In the genomic region with DNA sequence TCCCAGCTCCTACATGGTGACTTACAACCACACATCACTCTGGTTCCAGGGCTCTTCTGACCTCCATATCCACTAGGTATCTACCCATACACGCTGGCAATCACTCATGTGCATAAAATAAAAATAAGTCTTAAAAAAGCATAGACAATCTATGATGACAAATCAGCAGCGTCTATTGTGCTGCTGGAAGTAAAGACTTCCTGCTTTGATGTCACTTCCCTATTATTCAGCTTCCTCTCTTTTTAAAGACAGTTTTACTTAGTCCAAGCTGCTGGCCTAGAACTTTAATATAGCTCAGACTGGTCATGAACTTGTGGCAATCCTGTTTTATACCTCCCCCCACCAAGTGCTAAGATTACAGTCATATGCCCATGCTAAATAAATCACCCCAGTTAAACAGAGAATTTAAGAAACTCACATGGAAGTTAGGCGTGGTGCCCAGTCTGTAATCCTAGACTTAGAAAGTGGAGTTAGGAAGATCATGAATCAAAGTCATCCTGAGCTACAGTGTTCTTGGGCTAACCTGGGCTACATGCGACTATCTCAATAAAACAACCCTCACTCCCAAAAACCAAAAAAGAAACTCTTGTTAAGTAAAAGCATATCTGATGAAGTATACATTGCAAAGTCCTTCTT, we compare ENCODE assay signal across 18 mouse cellular contexts. TPM values are rescaled to one million over a fixed set of nuclear protein-coding genes. Genes with fewer than 3 reads are reported as not detected.
A peak's percentile ranks its signal among the peaks of the same experiment; 100 is the strongest.
DNase-seq lines count a peak whose midpoint lies in the region; ATAC-seq lines count a peak whose summit lies in the region.
"Had no signal": no experiment of that assay in that cellular context is flagged by ENCODE, and none has a peak within 500 bp of the region (broad histone marks: within the 10 kb centered on the region; RNA-seq: fewer than 3 reads in every experiment).

No protein-coding gene starts in this region.

- peaks cover 42% of the 10 kb centered on the region for H3K36me3 ChIP-seq in liver, embryonic 16.5 days (ENCODE audit: control insufficient read depth, insufficient read depth)
- peaks cover 25% of the 10 kb centered on the region for H3K36me3 ChIP-seq in liver, embryonic 11.5 days (ENCODE audit: control insufficient read depth, insufficient read depth, low read length)
- peaks cover 11% of the 10 kb centered on the region for H3K36me3 ChIP-seq in intestine, embryonic 15.5 days
- H3K36me3 ChIP-seq in forebrain, embryonic 13.5 days (ENCODE audit: poor library complexity, severe bottlenecking): peaks cover 64% of the 10 kb centered on the region
- H3K36me3 ChIP-seq in hindbrain, embryonic 12.5 days: peaks cover 51% of the 10 kb centered on the region

- H3K4me2 ChIP-seq in liver, embryonic 16.5 days (ENCODE audit: low read depth, low read length): no peak overlapping the region
- H3K4me2 ChIP-seq in liver, embryonic 11.5 days: no peak overlapping the region
- no peak overlapping the region for H3K4me2 ChIP-seq in intestine, embryonic 15.5 days (replicated peaks)
- no peak overlapping the region for H3K4me2 ChIP-seq in forebrain, embryonic 13.5 days
- no peak overlapping the region for H3K4me2 ChIP-seq in hindbrain, embryonic 12.5 days (replicated peaks)
- H3K4me2 ChIP-seq: embryonic facial prominence, embryonic 15.5 days; kidney, embryonic 15.5 days; limb, embryonic 15.5 days had no signal

- H3K9ac ChIP-seq in liver, embryonic 16.5 days (ENCODE audit: low read depth, low read length): no peak overlapping the region
- no peak overlapping the region for H3K9ac ChIP-seq in liver, embryonic 11.5 days (ENCODE audit: low read depth, low read length)
- no peak overlapping the region for H3K9ac ChIP-seq in intestine, embryonic 15.5 days
- no peak overlapping the region for H3K9ac ChIP-seq in forebrain, embryonic 13.5 days
- H3K9ac ChIP-seq in hindbrain, embryonic 12.5 days: no peak overlapping the region
- H3K9ac ChIP-seq: embryonic facial prominence, embryonic 15.5 days; kidney, embryonic 15.5 days; limb, embryonic 15.5 days had no signal

- WGBS in liver, embryonic 16.5 days (ENCODE audit: insufficient replicate concordance): 65% methylated on average over 4 of the region's 4 CpGs
- WGBS in liver, embryonic 11.5 days: 81% methylated on average over 4 of the region's 4 CpGs
- WGBS in intestine, embryonic 15.5 days: 89% methylated on average over 4 of the region's 4 CpGs
- WGBS in forebrain, embryonic 13.5 days: 92% methylated on average over 4 of the region's 4 CpGs
- 96% methylated on average over 4 of the region's 4 CpGs for WGBS in hindbrain, embryonic 12.5 days

- no peaks in the 10 kb centered on the region for H3K27me3 ChIP-seq in liver, embryonic 16.5 days (ENCODE audit: control insufficient read depth, insufficient read depth, low read depth, low read length)
- no peaks in the 10 kb centered on the region for H3K27me3 ChIP-seq in liver, embryonic 11.5 days (replicated peaks; ENCODE audit: control insufficient read depth, insufficient read depth, low read length)
- H3K27me3 ChIP-seq in intestine, embryonic 15.5 days (replicated peaks): no peaks in the 10 kb centered on the region
- no peaks in the 10 kb centered on the region for H3K27me3 ChIP-seq in forebrain, embryonic 13.5 days
- H3K27me3 ChIP-seq in hindbrain, embryonic 12.5 days: no peaks in the 10 kb centered on the region
- H3K27me3 ChIP-seq: embryonic facial prominence, embryonic 15.5 days; kidney, embryonic 15.5 days; limb, embryonic 15.5 days had no signal

- H3K27ac ChIP-seq in liver, embryonic 16.5 days (ENCODE audit: low read length): peak overlapping the region; percentile 41
- H3K27ac ChIP-seq in liver, embryonic 11.5 days (ENCODE audit: low read depth, low read length): no peak overlapping the region
- H3K27ac ChIP-seq in intestine, embryonic 15.5 days: no peak overlapping the region
- no peak overlapping the region for H3K27ac ChIP-seq in forebrain, embryonic 13.5 days
- H3K27ac ChIP-seq in hindbrain, embryonic 12.5 days: no peak overlapping the region
- H3K27ac ChIP-seq: embryonic facial prominence, embryonic 15.5 days; kidney, embryonic 15.5 days; limb, embryonic 15.5 days; midbrain, embryonic 10.5 days had no signal

- no peaks in the 10 kb centered on the region for H3K9me3 ChIP-seq in liver, embryonic 16.5 days (replicated peaks; ENCODE audit: control insufficient read depth, low read length)
- H3K9me3 ChIP-seq in liver, embryonic 11.5 days (ENCODE audit: control insufficient read depth, low read length): no peaks in the 10 kb centered on the region
- no peaks in the 10 kb centered on the region for H3K9me3 ChIP-seq in intestine, embryonic 15.5 days
- no peaks in the 10 kb centered on the region for H3K9me3 ChIP-seq in forebrain, embryonic 13.5 days (replicated peaks)
- no peaks in the 10 kb centered on the region for H3K9me3 ChIP-seq in hindbrain, embryonic 12.5 days (replicated peaks)
- H3K9me3 ChIP-seq: embryonic facial prominence, embryonic 15.5 days; kidney, embryonic 15.5 days; limb, embryonic 15.5 days; midbrain, embryonic 10.5 days had no signal

- no peak for DNase-seq in liver, embryonic 11.5 days (ENCODE audit: low spot score)
- DNase-seq in CD4-positive helper T cell, adult 2 months (ENCODE audit: low read depth, low spot score): peak; percentile 10
- DNase-seq: adrenal gland, adult 8-10 months; cerebellum, adult 2 months; embryo, embryonic 11 days; lung, postnatal 10 days; retina, postnatal 1 day; thymus, postnatal 14 days had no signal

- no peak for ATAC-seq in liver, embryonic 16.5 days (ENCODE audit: low read depth)
- no peak for ATAC-seq in liver, embryonic 11.5 days (replicated peaks; ENCODE audit: low FRiP score)
- peak; percentile 62 for ATAC-seq in common myeloid progenitor, adult 5-6 weeks (replicated peaks; ENCODE audit: low read depth, poor library complexity, severe bottlenecking)
- peak; percentile 66 for ATAC-seq in neutrophil, adult 5-6 weeks (ENCODE audit: extremely low read depth, insufficient number of reproducible peaks, low FRiP score, poor library complexity, severe bottlenecking)
- ATAC-seq in intestine, embryonic 15.5 days: no peak
- no peak for ATAC-seq in forebrain, embryonic 13.5 days
- ATAC-seq in hindbrain, embryonic 12.5 days (ENCODE audit: low FRiP score): no peak

- H3K4me3 ChIP-seq in liver, embryonic 16.5 days (ENCODE audit: low read depth, low read length): no peak overlapping the region
- no peak overlapping the region for H3K4me3 ChIP-seq in liver, embryonic 11.5 days (ENCODE audit: low read depth, low read length)
- H3K4me3 ChIP-seq in intestine, embryonic 15.5 days (replicated peaks): no peak overlapping the region
- H3K4me3 ChIP-seq in forebrain, embryonic 13.5 days: no peak overlapping the region
- no peak overlapping the region for H3K4me3 ChIP-seq in hindbrain, embryonic 12.5 days
- H3K4me3 ChIP-seq: embryonic facial prominence, embryonic 15.5 days; kidney, embryonic 15.5 days; limb, embryonic 15.5 days; midbrain, embryonic 10.5 days had no signal

- peaks cover under 1% of the 10 kb centered on the region for H3K4me1 ChIP-seq in liver, embryonic 16.5 days (ENCODE audit: control insufficient read depth, low read depth, low read length)
- H3K4me1 ChIP-seq in liver, embryonic 11.5 days (replicated peaks; ENCODE audit: control insufficient read depth, insufficient read depth, low read length): no peaks in the 10 kb centered on the region
- no peaks in the 10 kb centered on the region for H3K4me1 ChIP-seq in intestine, embryonic 15.5 days (replicated peaks)
- H3K4me1 ChIP-seq in forebrain, embryonic 13.5 days: no peaks in the 10 kb centered on the region
- H3K4me1 ChIP-seq in hindbrain, embryonic 12.5 days: no peaks in the 10 kb centered on the region
- H3K4me1 ChIP-seq: embryonic facial prominence, embryonic 15.5 days; kidney, embryonic 15.5 days; limb, embryonic 15.5 days; midbrain, embryonic 10.5 days had no signal

RNA-seq across cellular contexts. Expression of a gene that starts 6.7 kb away (rescaled TPM):
- 51.8 and 53.9 TPM in 2 replicates for polyA plus RNA-seq in liver, embryonic 16.5 days (2015; fragmentation: Nextera tagmentation; extraction: Ambion mirVana)
- polyA plus RNA-seq in liver, embryonic 11.5 days (2014; fragmentation: Nextera tagmentation; extraction: Ambion mirVana): 92.8 and 104 TPM in 2 replicates
- total RNA-seq in common myeloid progenitor, adult 5-6 weeks (2017): 61.8 and 76.6 TPM in 2 replicates
- total RNA-seq in neutrophil, adult 5-6 weeks (2017): 53.5 and 59.8 TPM in 2 replicates
- 135 and 139 TPM in 2 replicates for polyA plus RNA-seq in intestine, embryonic 15.5 days (2015; fragmentation: Nextera tagmentation; extraction: Ambion mirVana)
- 79.6 and 83.9 TPM in 2 replicates for polyA plus RNA-seq in forebrain, embryonic 13.5 days (2015; fragmentation: Nextera tagmentation; extraction: Ambion mirVana)
- polyA plus RNA-seq in hindbrain, embryonic 12.5 days (2016; fragmentation: Nextera tagmentation; extraction: Ambion mirVana): 91.7 and 94.1 TPM in 2 replicates

RNA-seq across cellular contexts. Expression of a gene that starts 7.8 kb away (rescaled TPM):
- polyA plus RNA-seq in liver, embryonic 16.5 days (2015; fragmentation: Nextera tagmentation; extraction: Ambion mirVana): 18.6 and 19.1 TPM in 2 replicates
- polyA plus RNA-seq in liver, embryonic 11.5 days (2014; fragmentation: Nextera tagmentation; extraction: Ambion mirVana): 29.3 and 31.7 TPM in 2 replicates
- 31.1 and 54.0 TPM in 2 replicates for total RNA-seq in common myeloid progenitor, adult 5-6 weeks (2017)
- 84.5 and 98.7 TPM in 2 replicates for total RNA-seq in neutrophil, adult 5-6 weeks (2017)
- 36.3 and 39.4 TPM in 2 replicates for polyA plus RNA-seq in intestine, embryonic 15.5 days (2015; fragmentation: Nextera tagmentation; extraction: Ambion mirVana)
- 34.7 and 37.1 TPM in 2 replicates for polyA plus RNA-seq in forebrain, embryonic 13.5 days (2015; fragmentation: Nextera tagmentation; extraction: Ambion mirVana)
- 37.2 and 43.1 TPM in 2 replicates for polyA plus RNA-seq in hindbrain, embryonic 12.5 days (2016; fragmentation: Nextera tagmentation; extraction: Ambion mirVana)

RNA-seq across cellular contexts. Expression of a gene that starts 55.4 kb away (rescaled TPM):
- 4.1 and 4.4 TPM in 2 replicates for polyA plus RNA-seq in liver, embryonic 16.5 days (2015; fragmentation: Nextera tagmentation; extraction: Ambion mirVana)
- 4.9 and 5.6 TPM in 2 replicates for polyA plus RNA-seq in liver, embryonic 11.5 days (2014; fragmentation: Nextera tagmentation; extraction: Ambion mirVana)
- 57.7 and 78.7 TPM in 2 replicates for total RNA-seq in common myeloid progenitor, adult 5-6 weeks (2017)
- total RNA-seq in neutrophil, adult 5-6 weeks (2017): 88.4 and 106 TPM in 2 replicates
- 11.2 and 12.7 TPM in 2 replicates for polyA plus RNA-seq in intestine, embryonic 15.5 days (2015; fragmentation: Nextera tagmentation; extraction: Ambion mirVana)
- polyA plus RNA-seq in forebrain, embryonic 13.5 days (2015; fragmentation: Nextera tagmentation; extraction: Ambion mirVana): 11.5 and 11.6 TPM in 2 replicates
- 14.0 and 17.2 TPM in 2 replicates for polyA plus RNA-seq in hindbrain, embryonic 12.5 days (2016; fragmentation: Nextera tagmentation; extraction: Ambion mirVana)

Comparison
In these comparisons a context has a peak if more than half of its experiments do, and no peak if none do; other contexts are left out.
1. ATAC-seq: peak in common myeloid progenitor, adult 5-6 weeks (single experiment) and neutrophil, adult 5-6 weeks (single experiment); none in liver, embryonic 16.5 days (single experiment), liver, embryonic 11.5 days (single experiment), intestine, embryonic 15.5 days (single experiment), forebrain, embryonic 13.5 days (single experiment) and hindbrain, embryonic 12.5 days (single experiment).